Mouse (Mus musculus) spleen, adult 10 weeks (tissue): Measurements from ENCODE around the gene Zswim1. TPM values are rescaled to one million over a fixed set of nuclear protein-coding genes. Genes with fewer than 3 reads are reported as not detected.

Experiments used
- polyA plus RNA-seq: library from polyadenylated mRNA; stranded (reverse); fragments of 350-450 nt; fragmentation: Illumina TruSeq; extraction: RNeasy Lipid Tissue Mini Kit (QIAGEN cat#74804); gene quantifications from one replicate; pipeline ENCODE4 v1.2.3, GENCODE M21; 2015; ENCODE audit warnings: low replicate concordance; ENCODE audit not compliant: insufficient read depth

Gene Zswim1
- polyA plus RNA-seq, result 4.9 TPM

GRCm38 (mm10) chr2:164822636-164823165 is at the start of gene Zswim1:
Zswim1 (plus strand) TSS chr2:164822686.

GRCm38 (mm10) chr2:164779481-164780086 is 42.9 kb upstream of the Zswim1 start, which contains the start of gene Tnnc2:
Tnnc2 (minus strand) TSS chr2:164779967.

GRCm38 (mm10) chr2:164785481-164786387 is 36.8 kb upstream of the Zswim1 start, which contains the start of gene Snx21:
Snx21 (plus strand) TSS chr2:164785823.

GRCm38 (mm10) chr2:164804533-164805331 is 17.8 kb upstream of the Zswim1 start, which contains the start of the genes Acot8 and Zswim3:
Acot8 (minus strand) TSS chr2:164804882.
Zswim3 (plus strand) TSS chr2:164805098.

DNA sequence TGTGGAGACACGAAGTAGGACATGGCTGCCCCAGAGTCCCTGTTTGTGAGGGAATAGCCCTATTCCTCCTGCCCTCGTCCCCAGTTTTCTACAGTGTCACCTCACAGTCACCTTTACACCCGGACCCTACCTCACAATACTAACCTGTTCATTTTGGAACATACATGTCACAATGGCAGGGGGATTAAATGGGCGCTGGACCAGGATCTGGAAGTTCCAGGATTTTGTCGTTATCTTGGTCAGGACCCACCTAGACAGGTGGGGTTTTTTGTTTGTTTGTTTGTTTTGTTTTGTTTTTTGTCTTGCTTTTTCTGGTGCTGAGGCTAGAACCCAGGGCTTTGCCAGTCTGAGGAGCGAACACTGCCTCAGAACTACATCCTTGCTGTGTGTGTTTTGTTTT is 6.0 kb downstream of the Zswim1 start, which contains the start of gene Spata25:
Gene Spata25 (minus strand): TSS at position 101 of the 400 bp plus-strand sequence.

DNA sequence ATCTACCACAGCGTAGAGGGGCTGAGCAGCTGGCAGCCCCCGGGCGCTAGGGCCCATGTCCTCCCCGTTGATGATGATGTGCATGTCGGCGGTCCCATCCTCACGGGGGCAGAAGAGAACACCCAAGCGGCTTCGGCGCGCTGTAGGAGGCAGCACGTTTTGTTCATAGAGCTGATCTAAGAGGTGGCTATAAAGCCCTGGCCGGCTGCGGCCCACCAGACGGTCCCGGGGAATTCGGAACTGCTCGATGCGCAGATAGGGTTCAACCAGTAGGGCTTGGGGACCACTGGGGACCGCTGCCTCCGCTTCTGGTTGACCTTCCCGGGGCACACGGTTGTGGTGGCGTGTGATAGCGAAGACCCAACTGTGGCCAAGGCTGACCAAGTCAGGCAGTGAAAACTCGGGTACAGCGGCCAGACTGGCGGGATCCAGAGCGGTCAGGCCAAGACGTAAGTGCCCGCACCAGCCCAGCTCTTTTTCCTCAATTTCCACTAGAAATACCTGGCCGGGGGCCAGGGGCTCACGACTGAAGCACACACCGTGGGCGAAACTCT is 10.3 kb downstream of the Zswim1 start, which contains the start of gene Ctsa:
Gene Ctsa (plus strand): TSS at position 126 of the 554 bp plus-strand sequence.

DNA sequence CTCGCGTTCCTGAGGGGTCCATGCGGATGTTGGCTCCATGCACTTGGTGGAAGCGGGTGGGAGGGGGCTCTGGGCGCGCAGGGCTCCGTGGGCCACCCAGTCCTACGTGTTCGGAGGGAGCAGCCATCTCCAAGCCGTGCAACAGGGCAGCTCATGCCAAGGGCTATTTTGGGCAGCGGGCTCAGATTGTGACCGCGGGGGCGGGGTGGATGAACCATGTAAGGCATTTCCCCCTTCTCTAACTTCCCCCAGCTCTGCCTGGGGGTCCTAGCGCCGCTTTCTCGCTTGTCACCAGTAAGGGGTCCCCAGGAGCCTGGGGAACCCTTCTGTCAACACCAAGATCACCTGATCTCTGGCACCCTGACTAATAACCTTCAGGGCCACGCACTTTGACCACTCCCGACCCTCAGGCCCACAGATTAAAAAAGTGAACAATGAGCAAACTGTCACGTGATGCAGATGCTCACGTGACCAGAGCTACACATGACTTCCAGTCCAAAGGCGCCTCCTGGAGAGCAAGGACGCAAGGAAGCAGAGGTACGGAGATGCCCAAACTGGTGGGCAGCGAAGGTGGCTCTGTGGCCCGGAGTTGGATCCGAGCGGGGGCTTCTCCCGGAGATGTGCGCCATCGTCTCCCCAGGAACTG is 11.0 kb downstream of the Zswim1 start, which contains the start of gene Neurl2:
Gene Neurl2 (minus strand): TSS at position 143 of the 646 bp plus-strand sequence.

GRCm38 (mm10) chr2:164857101-164857821 is 34.8 kb downstream of the Zswim1 start, which contains the start of gene Pltp:
Pltp (minus strand) TSS chr2:164857711.

Other genes starting within 250 kb of the Zswim1 start
- not detected for gene Spint3, start 249.2 kb upstream of the Zswim1 start, polyA plus RNA-seq
- gene Wfdc6a, start 237.2 kb upstream of the Zswim1 start, polyA plus RNA-seq, result 0.44 TPM
- not detected for gene Eppin, start 229.1 kb upstream of the Zswim1 start, polyA plus RNA-seq
- not detected for gene Wfdc6b, start 209.2 kb upstream of the Zswim1 start, polyA plus RNA-seq
- not detected for gene Wfdc8, start 209.1 kb upstream of the Zswim1 start, polyA plus RNA-seq
- not detected for gene Wfdc16, start 183.9 kb upstream of the Zswim1 start, polyA plus RNA-seq
- gene Wfdc10, start 166.6 kb upstream of the Zswim1 start, polyA plus RNA-seq, result not detected
- gene Wfdc9, start 166.1 kb upstream of the Zswim1 start, polyA plus RNA-seq, result not detected
- not detected for gene Wfdc11, start 148.6 kb upstream of the Zswim1 start, polyA plus RNA-seq
- not detected for gene Wfdc13, start 137.6 kb upstream of the Zswim1 start, polyA plus RNA-seq
- gene Spint4, start 124.2 kb upstream of the Zswim1 start, polyA plus RNA-seq, result not detected
- not detected for gene Spint5, start 107.4 kb upstream of the Zswim1 start, polyA plus RNA-seq
- gene Wfdc3, start 76.8 kb upstream of the Zswim1 start, polyA plus RNA-seq, result 0.39 TPM
- 16.4 TPM for gene Dnttip1, start 76.7 kb upstream of the Zswim1 start, polyA plus RNA-seq
- 44.2 TPM for gene Ube2c, start 52.8 kb upstream of the Zswim1 start, polyA plus RNA-seq
- gene Tnnc2, start 42.7 kb upstream of the Zswim1 start, polyA plus RNA-seq, result not detected
- 5.2 TPM for gene Snx21, start 36.9 kb upstream of the Zswim1 start, polyA plus RNA-seq
- 14.0 TPM for gene Acot8, start 17.8 kb upstream of the Zswim1 start, polyA plus RNA-seq
- gene Zswim3, start 17.6 kb upstream of the Zswim1 start, polyA plus RNA-seq, result 5.5 TPM
- gene Spata25, start 5.9 kb downstream of the Zswim1 start, polyA plus RNA-seq, result not detected
- 161 TPM for gene Ctsa, start 10.2 kb downstream of the Zswim1 start, polyA plus RNA-seq
- gene Neurl2, start 10.8 kb downstream of the Zswim1 start, polyA plus RNA-seq, result 0.99 TPM
- gene Pltp, start 35.0 kb downstream of the Zswim1 start, polyA plus RNA-seq, result 10.2 TPM
- 21.7 TPM for gene Pcif1, start 56.6 kb downstream of the Zswim1 start, polyA plus RNA-seq
- 9.1 TPM for gene Zfp335, start 89.1 kb downstream of the Zswim1 start, polyA plus RNA-seq
- gene Mmp9, start 118.1 kb downstream of the Zswim1 start, polyA plus RNA-seq, result 17.7 TPM
- 2.0 TPM for gene Slc12a5, start 138.1 kb downstream of the Zswim1 start, polyA plus RNA-seq
- 44.6 TPM for gene Ncoa5, start 212.2 kb downstream of the Zswim1 start, polyA plus RNA-seq
- gene Cd40, start 232.9 kb downstream of the Zswim1 start, polyA plus RNA-seq, result 66.8 TPM